Mouse (Mus musculus): ENCODE data around the gene Ldb3.

The Ldb3 gene

DNA sequence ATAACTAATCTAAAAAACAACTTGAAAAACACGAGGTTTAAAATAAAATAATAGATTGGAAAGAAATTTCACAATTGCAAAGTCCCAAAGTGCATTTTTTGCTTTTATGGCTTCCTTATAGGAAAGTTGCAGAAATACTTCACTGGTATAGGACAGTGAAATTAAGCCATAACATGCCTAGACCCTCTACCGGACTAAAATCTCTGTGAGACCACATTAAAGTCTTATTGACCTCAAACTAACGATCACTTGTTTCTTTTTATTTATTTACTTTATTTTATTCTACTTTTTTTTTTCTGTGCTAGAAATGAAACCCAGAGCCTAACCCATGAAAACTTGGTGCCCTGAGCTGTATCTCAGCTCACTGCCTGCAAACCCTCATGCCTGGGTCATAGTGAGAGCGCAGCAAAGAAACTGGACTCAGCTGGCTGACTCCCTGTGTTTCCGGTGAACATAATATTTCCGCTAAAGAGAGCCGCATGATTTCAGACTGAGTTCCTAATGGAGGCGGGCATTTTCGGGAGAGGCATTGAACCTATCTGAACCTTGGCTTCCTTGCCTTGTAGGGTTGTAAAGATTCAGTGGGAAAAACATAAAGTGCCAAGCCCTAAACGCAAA lies 71.4 kb downstream of the Ldb3 start:
- in situ Hi-C loops (cut with MboI; ENCODE audit: unreplicated experiment in 2 of 2), result loop anchor here in 1 of 2 experiments (10.0 kb wide), 1 partner anchor 158 kb away; the partner anchor contains the start of gene Wapl

DNA sequence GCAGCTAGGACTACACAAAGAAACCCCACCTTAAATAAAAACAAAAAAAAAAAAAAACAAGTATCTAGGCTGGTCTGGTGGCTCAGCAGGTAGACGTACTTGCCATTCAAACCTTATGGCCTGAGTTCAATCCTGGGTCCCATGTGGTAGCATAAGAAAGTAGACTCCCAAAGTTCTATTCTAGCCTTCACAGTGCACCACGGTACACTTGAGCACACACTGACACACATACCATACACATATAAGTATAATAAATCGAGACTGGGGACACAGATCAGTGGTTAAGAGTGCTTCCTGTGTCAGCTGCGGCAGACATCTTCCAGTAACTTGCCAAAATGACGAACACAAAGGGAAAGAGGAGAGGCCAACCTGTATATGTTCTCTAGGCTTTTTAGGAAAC lies 72.6 kb downstream of the Ldb3 start:
- in situ Hi-C loops (cut with MboI; ENCODE audit: unreplicated experiment in 2 of 2), result loop anchor here in 1 of 2 experiments (10.0 kb wide), 1 partner anchor 159 kb away; the partner anchor contains the start of gene Wapl

GRCm38 (mm10) chr14:34514120-34514519 lies 74.4 kb downstream of the Ldb3 start:
- in situ Hi-C loops (cut with MboI; ENCODE audit: unreplicated experiment in 2 of 2), result loop anchor here in 1 of 2 experiments (5.0 to 10.0 kb wide), 2 partner anchors 33 to 161 kb away; partner anchors contain the start of gene Wapl

- in situ Hi-C loops (cut with MboI; ENCODE audit: unreplicated experiment in 2 of 2), result loop anchor here in 1 of 2 experiments (5.0 to 10.0 kb wide), 2 partner anchors 35 to 162 kb away; partner anchors contain the start of gene Wapl
These were observed 75.9 kb downstream of the Ldb3 start for GRCm38 (mm10) chr14:34512602-34513001.

DNA sequence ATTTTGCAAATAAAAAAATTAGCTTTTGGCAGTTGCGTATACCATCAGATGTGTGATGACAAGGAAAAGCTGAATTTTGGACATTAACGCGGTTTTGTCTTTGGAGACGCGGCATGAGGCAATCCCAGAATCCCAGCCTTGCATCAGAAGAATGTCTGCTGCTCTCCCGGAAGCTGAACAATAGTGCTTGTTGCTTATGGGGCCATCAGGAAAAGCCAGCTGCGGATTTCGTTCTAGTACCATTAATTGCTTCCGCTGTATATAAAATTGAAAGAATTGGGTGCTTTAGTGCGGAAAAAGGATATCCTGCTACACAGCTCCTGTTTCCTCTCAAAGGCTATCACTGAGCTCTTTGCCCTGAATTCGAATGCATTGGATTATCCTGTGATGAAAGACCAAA lies 76.6 kb downstream of the Ldb3 start:
- in situ Hi-C loops (cut with MboI; ENCODE audit: unreplicated experiment in 2 of 2), result loop anchor here in 1 of 2 experiments (5.0 to 10.0 kb wide), 2 partner anchors 35 to 163 kb away; partner anchors contain the start of gene Wapl

- in situ Hi-C loops (cut with MboI; ENCODE audit: unreplicated experiment in 2 of 2), result no loop called here
These were observed 79.5 kb downstream of the Ldb3 start for GRCm38 (mm10) chr14:34508842-34509439.

GRCm38 (mm10) chr14:34508187-34508840 lies 80.2 kb downstream of the Ldb3 start:
- in situ Hi-C loops (cut with MboI; ENCODE audit: unreplicated experiment in 2 of 2), result no loop called here

DNA sequence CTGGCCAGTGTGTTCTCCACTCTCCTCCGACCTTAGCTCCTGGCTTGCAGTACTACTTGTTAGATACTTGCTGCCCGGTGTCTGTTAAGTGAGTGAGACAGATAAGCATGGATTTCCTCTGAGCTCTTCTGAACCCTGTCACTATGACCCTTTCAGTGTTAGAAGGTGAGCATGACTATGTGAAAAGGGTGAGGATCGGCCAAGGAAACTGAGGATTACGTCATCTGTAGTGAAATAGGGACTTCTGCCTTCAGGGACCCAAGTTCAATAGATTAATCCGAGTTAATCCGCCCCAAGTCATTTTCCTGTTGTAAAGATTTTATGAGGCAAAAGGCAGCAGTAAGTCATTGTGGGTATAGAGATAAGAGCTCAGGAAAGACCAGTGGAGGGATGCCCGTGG lies 83.2 kb downstream of the Ldb3 start:
- in situ Hi-C loops (cut with MboI; ENCODE audit: unreplicated experiment in 2 of 2), result no loop called here

DNA sequence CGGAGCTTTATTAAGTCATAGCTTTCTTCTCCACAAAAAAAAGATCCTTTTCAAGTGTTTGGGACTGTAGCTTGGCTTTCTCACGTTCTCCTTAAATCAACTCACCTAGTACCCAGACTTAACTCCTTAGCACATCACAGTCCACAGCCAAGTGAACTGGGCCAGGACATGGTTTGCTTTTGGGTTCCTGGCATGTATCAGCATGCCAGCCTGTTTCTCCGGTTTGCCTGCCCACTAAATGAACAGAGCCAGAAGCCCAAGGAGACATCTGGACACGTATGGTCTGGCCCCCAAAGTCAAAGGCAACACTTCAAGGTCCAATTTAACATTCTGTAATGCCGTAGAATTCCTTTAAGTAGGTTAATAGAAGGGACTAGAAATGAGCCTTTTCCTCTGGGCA lies 84.1 kb downstream of the Ldb3 start:
- in situ Hi-C loops (cut with MboI; ENCODE audit: unreplicated experiment in 2 of 2), result no loop called here

DNA sequence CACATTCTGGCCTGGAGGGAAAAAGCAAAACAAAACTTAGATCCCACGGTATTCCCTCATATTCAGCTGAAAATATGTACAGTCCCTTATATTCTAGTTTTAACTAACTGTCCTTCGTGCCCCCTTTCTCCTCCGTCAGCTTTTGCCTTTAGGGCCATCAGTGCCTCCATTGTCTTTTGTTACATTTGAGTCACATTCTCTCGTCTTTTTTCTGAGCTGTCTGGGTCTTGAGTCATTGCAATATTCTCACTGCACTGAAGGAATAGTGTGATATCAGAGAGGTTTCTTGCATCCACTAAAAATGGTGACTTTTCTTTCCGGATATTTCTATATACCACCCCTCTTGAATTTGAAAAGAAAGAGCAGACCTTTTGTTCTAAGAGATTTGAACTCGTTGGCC lies 84.7 kb downstream of the Ldb3 start:
- in situ Hi-C loops (cut with MboI; ENCODE audit: unreplicated experiment in 2 of 2), result no loop called here

GRCm38 (mm10) chr14:34503325-34503647 lies 85.2 kb downstream of the Ldb3 start, which contains the start of gene Bmpr1a:
Gene Bmpr1a, minus strand, starts transcription at chr14:34503341.
- in situ Hi-C loops (cut with MboI; ENCODE audit: unreplicated experiment in 2 of 2), result no loop called here

GRCm38 (mm10) chr14:34502475-34503324 lies 85.8 kb downstream of the Ldb3 start:
- in situ Hi-C loops (cut with MboI; ENCODE audit: unreplicated experiment in 2 of 2), result no loop called here

DNA sequence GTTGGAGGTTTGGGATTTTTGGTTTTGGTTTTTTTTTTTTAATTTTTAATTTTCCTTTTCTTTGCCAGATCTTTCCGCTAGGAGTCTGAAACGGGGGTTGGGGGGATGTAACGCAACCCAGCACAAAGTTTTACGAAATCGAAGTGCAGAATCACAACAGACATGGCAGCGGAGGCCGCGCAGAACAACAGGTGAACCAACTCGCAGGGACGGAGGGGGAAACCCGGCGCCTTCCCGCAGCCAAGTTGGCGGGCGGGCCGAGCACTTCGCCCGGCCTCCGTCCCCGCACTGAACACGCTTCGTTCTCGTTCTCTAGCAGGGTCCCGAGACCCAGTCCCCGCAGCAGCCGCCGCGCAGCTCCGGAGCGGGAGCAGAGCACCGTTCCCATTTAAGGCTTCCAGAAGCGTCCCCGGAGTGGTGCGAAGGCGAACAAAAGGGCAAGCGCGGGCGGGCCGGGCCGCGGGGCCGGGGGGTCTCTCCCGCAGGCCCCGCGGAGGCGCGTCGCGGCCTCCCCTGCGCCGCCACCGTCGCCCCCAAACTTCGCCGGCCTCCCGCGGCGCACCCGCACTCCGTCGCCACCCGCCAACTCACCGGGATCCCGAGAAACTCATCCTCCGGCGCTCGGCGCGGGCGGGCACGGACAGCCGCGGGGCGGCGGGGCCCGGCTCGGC lies 86.5 kb downstream of the Ldb3 start:
- in situ Hi-C loops (cut with MboI; ENCODE audit: unreplicated experiment in 2 of 2), result no loop called here

- in situ Hi-C loops (cut with MboI; ENCODE audit: unreplicated experiment in 2 of 2), result no loop called here
These were observed 87.1 kb downstream of the Ldb3 start for GRCm38 (mm10) chr14:34501447-34501803.

DNA sequence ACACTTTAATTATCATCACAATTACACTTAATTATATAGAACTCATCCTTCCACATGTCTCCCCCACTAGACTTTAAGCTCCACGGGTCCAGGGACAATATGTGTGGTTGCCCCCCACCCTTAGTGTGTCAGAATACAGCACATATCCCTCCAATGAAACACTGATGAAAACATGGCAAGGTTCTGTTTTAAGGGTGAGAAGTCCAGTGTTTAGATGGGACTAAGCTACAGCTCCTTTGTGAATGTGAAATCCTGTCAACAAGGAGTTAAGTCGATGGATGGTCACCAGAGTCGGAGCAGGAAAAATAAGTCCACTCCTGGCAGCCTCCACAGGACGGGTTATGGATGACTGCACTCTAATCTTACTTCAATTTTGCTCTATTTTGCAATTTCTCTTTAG lies 88.2 kb downstream of the Ldb3 start:
- in situ Hi-C loops (cut with MboI; ENCODE audit: unreplicated experiment in 2 of 2), result no loop called here

GRCm38 (mm10) chr14:34499664-34500063 lies 88.8 kb downstream of the Ldb3 start:
- in situ Hi-C loops (cut with MboI; ENCODE audit: unreplicated experiment in 2 of 2), result no loop called here

GRCm38 (mm10) chr14:34497346-34497745 lies 91.1 kb downstream of the Ldb3 start:
- in situ Hi-C loops (cut with MboI; ENCODE audit: unreplicated experiment in 2 of 2), result no loop called here

DNA sequence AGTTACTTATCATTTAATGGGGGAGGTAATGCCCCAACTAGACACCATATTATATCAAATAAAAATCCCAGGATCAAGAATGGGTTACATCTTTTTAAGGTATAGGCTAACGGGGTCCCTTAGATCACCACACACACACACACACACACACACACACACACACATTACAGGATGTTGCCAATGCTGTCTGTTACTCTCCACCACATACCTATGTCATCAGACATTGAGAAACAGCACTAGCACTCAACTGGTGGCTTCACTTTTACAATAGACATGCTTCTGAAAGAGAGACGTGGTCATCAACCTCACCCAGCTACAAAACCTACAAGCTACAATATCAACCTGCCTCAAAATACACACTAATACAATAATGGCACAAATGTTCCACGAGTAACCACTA lies 94.8 kb downstream of the Ldb3 start:
- in situ Hi-C loops (cut with MboI; ENCODE audit: unreplicated experiment in 2 of 2), result no loop called here

- in situ Hi-C loops (cut with MboI; ENCODE audit: unreplicated experiment in 2 of 2), result no loop called here
These were observed 95.8 kb downstream of the Ldb3 start for GRCm38 (mm10) chr14:34492688-34493087.

DNA sequence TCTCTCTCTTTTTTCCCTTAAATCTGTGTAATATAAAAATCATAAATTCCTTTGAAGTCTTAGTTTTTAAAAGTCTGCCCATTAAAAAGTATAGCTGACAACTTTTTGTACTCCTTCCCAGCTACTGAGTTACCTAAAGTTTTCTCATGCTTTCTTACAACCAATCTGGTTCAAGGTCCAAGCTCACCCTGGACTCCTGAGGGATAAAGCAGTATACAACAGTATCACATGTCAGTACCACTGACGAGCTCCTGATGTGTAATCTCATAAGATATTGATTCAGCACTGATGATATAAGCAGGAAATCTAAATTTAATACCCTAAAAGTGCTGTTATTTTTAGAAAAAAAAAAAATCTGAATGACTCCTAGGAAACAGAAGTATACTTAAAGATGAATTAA lies 97.5 kb downstream of the Ldb3 start:
- in situ Hi-C loops (cut with MboI; ENCODE audit: unreplicated experiment in 2 of 2), result no loop called here
